10 mouse cellular contexts compared by ENCODE assay signal in genomic region chr17:35232659-35233058, GRCm38 (mm10). TPM values are rescaled to one million over a fixed set of nuclear protein-coding genes. Genes with fewer than 3 reads are reported as not detected.
DNase-seq lines count a peak whose midpoint lies in the region; ATAC-seq lines count a peak whose summit lies in the region.
"Had no signal": no experiment of that assay in that cellular context is flagged by ENCODE, and none has a peak within 500 bp of the region (broad histone marks: within the 10 kb centered on the region; RNA-seq: fewer than 3 reads in every experiment).

No protein-coding gene starts in this region.

- H3K4me1 ChIP-seq in heart, embryonic 16.5 days (ENCODE audit: control insufficient read depth, insufficient read depth, low read length) = peaks cover 32% of the 10 kb centered on the region
- peaks cover 44% of the 10 kb centered on the region for H3K4me1 ChIP-seq in neural tube, embryonic 13.5 days (replicated peaks)
- H3K4me1 ChIP-seq in limb, embryonic 15.5 days = peaks cover 34% of the 10 kb centered on the region

- H3K36me3 ChIP-seq in heart, embryonic 16.5 days (ENCODE audit: control insufficient read depth, insufficient read depth) = peaks cover 21% of the 10 kb centered on the region
- H3K36me3 ChIP-seq in neural tube, embryonic 13.5 days = peaks cover 40% of the 10 kb centered on the region
- H3K36me3 ChIP-seq in limb, embryonic 15.5 days = peaks cover 37% of the 10 kb centered on the region

- H3K9ac ChIP-seq in heart, embryonic 16.5 days (ENCODE audit: low read length) = peak overlapping the region; percentile 50
- peak overlapping the region; percentile 31; the same call in 1 of the 2 replicates for H3K9ac ChIP-seq in neural tube, embryonic 13.5 days
- no peak overlapping the region for H3K9ac ChIP-seq in limb, embryonic 15.5 days

- peak overlapping the region; percentile 89 for H3K4me2 ChIP-seq in heart, embryonic 16.5 days (ENCODE audit: low read depth, low read length)
- no peak overlapping the region for H3K4me2 ChIP-seq in neural tube, embryonic 13.5 days
- 0 out of 2 replicates have a peak overlapping the region, but pooled peaks have one; percentile 7 for H3K4me2 ChIP-seq in limb, embryonic 15.5 days

- ATAC-seq in heart, embryonic 16.5 days (replicated peaks; ENCODE audit: extremely low read depth, insufficient read depth, low FRiP score) = no peak
- ATAC-seq in neural tube, embryonic 13.5 days (ENCODE audit: low read depth) = no peak
- ATAC-seq in limb, embryonic 15.5 days (ENCODE audit: insufficient number of reproducible peaks, low FRiP score, low TSS enrichment, low read depth) = no peak
- ATAC-seq: Patski had no signal

- H3K27ac ChIP-seq in heart, embryonic 16.5 days (ENCODE audit: low read length) = peak overlapping the region; percentile 94
- no peak overlapping the region for H3K27ac ChIP-seq in neural tube, embryonic 13.5 days (replicated peaks)
- H3K27ac ChIP-seq in limb, embryonic 15.5 days = peak overlapping the region; percentile 75

- H3K9me3 ChIP-seq in heart, embryonic 16.5 days (replicated peaks; ENCODE audit: control insufficient read depth, low read length) = no peaks in the 10 kb centered on the region
- no peaks in the 10 kb centered on the region for H3K9me3 ChIP-seq in neural tube, embryonic 13.5 days
- no peaks in the 10 kb centered on the region for H3K9me3 ChIP-seq in limb, embryonic 15.5 days

- no peak overlapping the region for H3K4me3 ChIP-seq in heart, embryonic 16.5 days (ENCODE audit: low read length)
- H3K4me3 ChIP-seq in neural tube, embryonic 13.5 days = no peak overlapping the region
- H3K4me3 ChIP-seq in limb, embryonic 15.5 days = no peak overlapping the region

- 74% methylated on average over 5 of the region's 5 CpGs for WGBS in heart, embryonic 16.5 days
- WGBS in neural tube, embryonic 13.5 days = 89% methylated on average over 5 of the region's 5 CpGs
- 79% methylated on average over 5 of the region's 5 CpGs for WGBS in limb, embryonic 15.5 days

- DNase-seq in heart, adult 11 months = no peak
- no peak for DNase-seq in neural tube, embryonic 10.5 days (ENCODE audit: extremely low spot score, low spot score)
- peak; percentile 57 for DNase-seq in thymus, postnatal 4 days
- DNase-seq in cerebellum, postnatal 10 days = no peak
- DNase-seq in left cerebral cortex, adult 11 months (ENCODE audit: low spot score) = no peak

- H3K27me3 ChIP-seq in heart, embryonic 16.5 days (ENCODE audit: control insufficient read depth, insufficient read depth, low read length) = no peaks in the 10 kb centered on the region
- no peaks in the 10 kb centered on the region for H3K27me3 ChIP-seq in neural tube, embryonic 13.5 days
- H3K27me3 ChIP-seq in limb, embryonic 15.5 days = no peaks in the 10 kb centered on the region
- H3K27me3 ChIP-seq: Patski had no signal

RNA-seq across cellular contexts. Expression of gene Atp6v1g2, which starts 0.8 kb away (rescaled TPM):
- polyA plus RNA-seq in heart, embryonic 16.5 days (2015; fragmentation: Nextera tagmentation; extraction: Ambion mirVana) = 10.1 and 10.4 TPM in 2 replicates
- 58.9 and 66.1 TPM in 2 replicates for polyA plus RNA-seq in neural tube, embryonic 13.5 days (2015; fragmentation: Nextera tagmentation; extraction: Ambion mirVana)
- 3.7 and 3.8 TPM in 2 replicates for polyA plus RNA-seq in limb, embryonic 15.5 days (2015; fragmentation: Nextera tagmentation; extraction: Ambion mirVana)

RNA-seq across cellular contexts. Expression of gene Nfkbil1, which starts 2.9 kb away (rescaled TPM):
- polyA plus RNA-seq in heart, embryonic 16.5 days (2015; fragmentation: Nextera tagmentation; extraction: Ambion mirVana) = 8.4 and 8.8 TPM in 2 replicates
- 9.5 and 10.8 TPM in 2 replicates for polyA plus RNA-seq in neural tube, embryonic 13.5 days (2015; fragmentation: Nextera tagmentation; extraction: Ambion mirVana)
- polyA plus RNA-seq in limb, embryonic 15.5 days (2015; fragmentation: Nextera tagmentation; extraction: Ambion mirVana) = 11.2 and 11.8 TPM in 2 replicates

RNA-seq across cellular contexts. Expression of gene Ddx39b, which starts 8.9 kb away (rescaled TPM):
- 256 and 260 TPM in 2 replicates for polyA plus RNA-seq in heart, embryonic 16.5 days (2015; fragmentation: Nextera tagmentation; extraction: Ambion mirVana)
- polyA plus RNA-seq in neural tube, embryonic 13.5 days (2015; fragmentation: Nextera tagmentation; extraction: Ambion mirVana) = 385 and 402 TPM in 2 replicates
- polyA plus RNA-seq in limb, embryonic 15.5 days (2015; fragmentation: Nextera tagmentation; extraction: Ambion mirVana) = 401 and 418 TPM in 2 replicates

RNA-seq across cellular contexts. Expression of gene Gm16181, which starts 12.0 kb away (rescaled TPM):
- 0.41 and 1.2 TPM in 2 replicates for polyA plus RNA-seq in heart, embryonic 16.5 days (2015; fragmentation: Nextera tagmentation; extraction: Ambion mirVana)
- 0.56 TPM in 1 of 2 replicates, not detected in the other for polyA plus RNA-seq in neural tube, embryonic 13.5 days (2015; fragmentation: Nextera tagmentation; extraction: Ambion mirVana)
- 0.41 and 0.77 TPM in 2 replicates for polyA plus RNA-seq in limb, embryonic 15.5 days (2015; fragmentation: Nextera tagmentation; extraction: Ambion mirVana)
- polyA plus RNA-seq: cortical plate, adult 2 months had no signal

RNA-seq across cellular contexts. Expression of gene Lta, which starts 27.5 kb away (rescaled TPM):
- 0.27 and 0.79 TPM in 2 replicates for polyA plus RNA-seq in heart, embryonic 16.5 days (2015; fragmentation: Nextera tagmentation; extraction: Ambion mirVana)
- 0.42 TPM in 1 of 2 replicates, not detected in the other for polyA plus RNA-seq in neural tube, embryonic 13.5 days (2015; fragmentation: Nextera tagmentation; extraction: Ambion mirVana)
- 0.37 TPM in 1 of 2 replicates, not detected in the other for polyA plus RNA-seq in limb, embryonic 15.5 days (2015; fragmentation: Nextera tagmentation; extraction: Ambion mirVana)
